Mouse (Mus musculus) neural tube, embryonic 12.5 days (tissue): ENCODE data around the gene Snx25. TPM values are rescaled to one million over a fixed set of nuclear protein-coding genes. Genes with fewer than 3 reads are reported as not detected.
"Not testable (repeated sequence)": the region's sequence is repeated elsewhere in the genome, so short reads cannot be mapped to it uniquely, and the experiment has no call there.

Source experiments
- ATAC-seq: fragments of 200-750 bp; cut with Nextera tagmentation; 2 replicates; pipeline ENCODE4 v1.8.0; 2017; ENCODE audit warnings: low read depth, mild to moderate bottlenecking, moderate TSS enrichment, moderate library complexity; ENCODE audit not compliant: low FRiP score
- H3K27ac ChIP-seq: fragments of 300-500 bp; sonication (generic); 2 replicates; pipeline ENCODE4 v1.5.1; 2016
- H3K27me3 ChIP-seq: fragments of 300-500 bp; sonication (generic); replicated peaks from 2 replicates; pipeline ENCODE4 v1.6.1; 2016; ENCODE audit warnings: mild to moderate bottlenecking
- H3K36me3 ChIP-seq: fragments of 300-500 bp; sonication (generic); 2 replicates; pipeline ENCODE4 v1.6.1; 2016; ENCODE audit warnings: mild to moderate bottlenecking
- H3K4me1 ChIP-seq: fragments of 300-500 bp; sonication (generic); 2 replicates; pipeline ENCODE4 v1.6.1; 2016
- H3K4me2 ChIP-seq: fragments of 300-500 bp; sonication (generic); replicated peaks from 2 replicates; pipeline ENCODE4 v1.6.1; 2016; ENCODE audit warnings: mild to moderate bottlenecking
- H3K4me3 ChIP-seq: fragments of 300-500 bp; sonication (generic); 2 replicates; pipeline ENCODE4 v1.5.1; 2016
- H3K9ac ChIP-seq: fragments of 300-500 bp; sonication (generic); 2 replicates; pipeline ENCODE4 v1.6.1; 2016; ENCODE audit warnings: mild to moderate bottlenecking
- H3K9me3 ChIP-seq: fragments of 300-500 bp; sonication (generic); 2 replicates; pipeline ENCODE4 v1.6.1; 2016; ENCODE audit warnings: mild to moderate bottlenecking
- WGBS: fragments of 180-500 bp; shearing (Covaris S2); methylation state at CpG from one replicate; pipeline ENCODE4 v1.1.7; 2016; 5-methylcytosine and 5-hydroxymethylcytosine counted together
- polyA plus RNA-seq: library from polyadenylated mRNA; unstranded; fragments of >200 nt; fragmentation: Nextera tagmentation; extraction: Ambion mirVana; gene quantifications from 2 replicates; pipeline ENCODE4 v1.2.1, GENCODE M21; 2016

Gene Snx25
- polyA plus RNA-seq, 1 experiment from 2014 or later: 6.7 TPM

GRCm38 (mm10) chr8:46122498-46122897 is 29.5 kb downstream of the Snx25 start:
- H3K4me1 ChIP-seq: no peaks in the 10 kb centered on the region
- H3K4me2 ChIP-seq: no peak overlapping the region
- ATAC-seq: no peak
- no peak overlapping the region for H3K27ac ChIP-seq
- no peak overlapping the region for H3K9ac ChIP-seq
- no peak overlapping the region for H3K4me3 ChIP-seq
- H3K36me3 ChIP-seq: peaks cover 3% of the 10 kb centered on the region; the same call in 1 of the 2 replicates
- H3K9me3 ChIP-seq: no peaks in the 10 kb centered on the region
- 91% methylated on average over 2 of the region's 2 CpGs for WGBS
- no peaks in the 10 kb centered on the region for H3K27me3 ChIP-seq

GRCm38 (mm10) chr8:46119176-46119575 is 32.8 kb downstream of the Snx25 start:
- Histone ChIP-seq H3K4me2 (no peak overlapping the region), H3K27ac (no peak overlapping the region), H3K4me1 (no peaks in the 10 kb centered on the region), H3K4me3 (no peak overlapping the region), H3K9ac (no peak overlapping the region), H3K27me3 (no peaks in the 10 kb centered on the region), H3K9me3 (no peaks in the 10 kb centered on the region), H3K36me3 (peaks cover 8% of the 10 kb centered on the region)
- ATAC-seq: no peak
- WGBS: 90% methylated on average over 3 of the region's 3 CpGs

GRCm38 (mm10) chr8:46117172-46117571 is 34.8 kb downstream of the Snx25 start:
- H3K4me1 ChIP-seq: no peaks in the 10 kb centered on the region
- no peaks in the 10 kb centered on the region for H3K27me3 ChIP-seq
- no peak overlapping the region for H3K4me2 ChIP-seq
- H3K4me3 ChIP-seq: no peak overlapping the region
- H3K9me3 ChIP-seq: no peaks in the 10 kb centered on the region
- peaks cover 8% of the 10 kb centered on the region for H3K36me3 ChIP-seq
- no peak for ATAC-seq
- H3K9ac ChIP-seq: no peak overlapping the region
- 83% methylated on average over 3 of the region's 3 CpGs for WGBS
- H3K27ac ChIP-seq: no peak overlapping the region

GRCm38 (mm10) chr8:46113421-46114170 is 38.4 kb downstream of the Snx25 start:
- H3K4me1 ChIP-seq: not testable (repeated sequence)

GRCm38 (mm10) chr8:46107690-46108089 is 44.3 kb downstream of the Snx25 start:
- 0 out of 2 replicates have a peak, but pooled peaks cover 13% of the 10 kb centered on the region for H3K4me1 ChIP-seq
- no peak overlapping the region for H3K9ac ChIP-seq
- H3K27ac ChIP-seq: no peak overlapping the region
- H3K36me3 ChIP-seq: peaks cover 10% of the 10 kb centered on the region
- no peaks in the 10 kb centered on the region for H3K27me3 ChIP-seq
- H3K9me3 ChIP-seq: no peaks in the 10 kb centered on the region
- no peak for ATAC-seq
- no peak overlapping the region for H3K4me2 ChIP-seq
- H3K4me3 ChIP-seq: no peak overlapping the region

More at GRCm38 (mm10) chr8:46113421-46114170, 38.4 kb downstream of the Snx25 start:
- H3K36me3 ChIP-seq, H3K9ac ChIP-seq, H3K4me3 ChIP-seq, H3K27me3 ChIP-seq, ATAC-seq, H3K27ac ChIP-seq, H3K4me2 ChIP-seq, H3K9me3 ChIP-seq: not testable (repeated sequence)

- H3K9ac ChIP-seq: no peak overlapping the region
- H3K27me3 ChIP-seq: no peaks in the 10 kb centered on the region
- H3K4me2 ChIP-seq: no peak overlapping the region
- H3K27ac ChIP-seq: no peak overlapping the region
- no peak overlapping the region for H3K4me3 ChIP-seq
- peaks cover 7% of the 10 kb centered on the region; the same call in 1 of the 2 replicates for H3K9me3 ChIP-seq
- no peak for ATAC-seq
- peaks cover 26% of the 10 kb centered on the region for H3K36me3 ChIP-seq
- WGBS: 99% methylated on average over 11 of the region's 11 CpGs
- 0 out of 2 replicates have a peak, but pooled peaks cover 2% of the 10 kb centered on the region for H3K4me1 ChIP-seq
Observed at GRCm38 (mm10) chr8:46103434-46103833, 48.5 kb downstream of the Snx25 start.

GRCm38 (mm10) chr8:46092667-46093360 is 59.1 kb downstream of the Snx25 start:
- Histone ChIP-seq H3K27ac (no peak overlapping the region), H3K4me1 (no peaks in the 10 kb centered on the region), H3K9ac (no peak overlapping the region), H3K4me2 (no peak overlapping the region), H3K36me3 (no peaks in the 10 kb centered on the region; the same call in 1 of the 2 replicates), H3K4me3 (no peak overlapping the region), H3K9me3 (no peaks in the 10 kb centered on the region), H3K27me3 (no peaks in the 10 kb centered on the region)
- no peak for ATAC-seq
- 90% methylated on average over 6 of the region's 6 CpGs for WGBS

- H3K27ac ChIP-seq: no peak overlapping the region
- H3K27me3 ChIP-seq: no peaks in the 10 kb centered on the region
- H3K4me1 ChIP-seq: no peaks in the 10 kb centered on the region
- H3K9ac ChIP-seq: no peak overlapping the region
- H3K36me3 ChIP-seq: peaks cover 8% of the 10 kb centered on the region; the same call in 1 of the 2 replicates
- H3K4me2 ChIP-seq: no peak overlapping the region
- ATAC-seq: no peak
- WGBS: 84% methylated on average over 5 of the region's 5 CpGs
- H3K4me3 ChIP-seq: no peak overlapping the region
- H3K9me3 ChIP-seq: no peaks in the 10 kb centered on the region
Observed at GRCm38 (mm10) chr8:46083141-46083540, 68.8 kb downstream of the Snx25 start.

GRCm38 (mm10) chr8:46081030-46081429 is 70.9 kb downstream of the Snx25 start:
- WGBS: 83% methylated on average over 2 of the region's 2 CpGs
- no peak for ATAC-seq
- Histone ChIP-seq H3K27ac (no peak overlapping the region), H3K4me3 (no peak overlapping the region), H3K4me2 (no peak overlapping the region), H3K4me1 (no peaks in the 10 kb centered on the region), H3K9ac (no peak overlapping the region), H3K9me3 (no peaks in the 10 kb centered on the region), H3K36me3 (peaks cover 8% of the 10 kb centered on the region; the same call in 1 of the 2 replicates), H3K27me3 (no peaks in the 10 kb centered on the region)

GRCm38 (mm10) chr8:46078866-46079265 is 73.1 kb downstream of the Snx25 start:
- Histone ChIP-seq H3K4me1 (no peaks in the 10 kb centered on the region), H3K27ac (no peak overlapping the region), H3K4me2 (no peak overlapping the region), H3K9me3 (no peaks in the 10 kb centered on the region), H3K4me3 (no peak overlapping the region), H3K9ac (no peak overlapping the region), H3K36me3 (peaks cover 8% of the 10 kb centered on the region; the same call in 1 of the 2 replicates), H3K27me3 (no peaks in the 10 kb centered on the region)
- 86% methylated on average over 6 of the region's 6 CpGs for WGBS
- no peak for ATAC-seq

GRCm38 (mm10) chr8:46075223-46075622 is 76.7 kb downstream of the Snx25 start:
- Histone ChIP-seq H3K4me1 (no peaks in the 10 kb centered on the region), H3K9me3 (no peaks in the 10 kb centered on the region)
- 94% methylated on average over 5 of the region's 5 CpGs for WGBS

GRCm38 (mm10) chr8:46073540-46074140 is 78.3 kb downstream of the Snx25 start:
- WGBS: 88% methylated on average over 2 of the region's 2 CpGs

More at GRCm38 (mm10) chr8:46075223-46075622, 76.7 kb downstream of the Snx25 start:
- no peaks in the 10 kb centered on the region for H3K27me3 ChIP-seq
- H3K4me3 ChIP-seq: no peak overlapping the region
- H3K27ac ChIP-seq: no peak overlapping the region
- ATAC-seq: no peak
- peaks cover 8% of the 10 kb centered on the region; the same call in 1 of the 2 replicates for H3K36me3 ChIP-seq
- H3K9ac ChIP-seq: no peak overlapping the region
- H3K4me2 ChIP-seq: no peak overlapping the region

More at GRCm38 (mm10) chr8:46073540-46074140, 78.3 kb downstream of the Snx25 start:
- Histone ChIP-seq H3K9ac (no peak overlapping the region), H3K36me3 (peaks cover 4% of the 10 kb centered on the region; the same call in 1 of the 2 replicates), H3K27ac (no peak overlapping the region), H3K27me3 (no peaks in the 10 kb centered on the region), H3K4me3 (no peak overlapping the region), H3K4me1 (no peaks in the 10 kb centered on the region), H3K9me3 (no peaks in the 10 kb centered on the region), H3K4me2 (no peak overlapping the region)
- no peak for ATAC-seq
